Mouse (Mus musculus): ENCODE results near the gene Havcr2. TPM values are rescaled to one million over a fixed set of nuclear protein-coding genes. Genes with fewer than 3 reads are reported as not detected.
"Not testable (repeated sequence)": the region's sequence is repeated elsewhere in the genome, so short reads cannot be mapped to it uniquely, and the experiment has no call there.

Gene Havcr2
- polyA plus RNA-seq, 1 experiment from 2014 or later = 0.20 TPM

GRCm38 (mm10) chr11:46479311-46479710, 24.6 kb downstream of the Havcr2 start:
- Histone ChIP-seq H3K9me3 (no peaks in the 10 kb centered on the region), H3K4me1 (replicated peaks) (no peaks in the 10 kb centered on the region), H3K27me3 (ENCODE audit: insufficient read depth, poor library complexity, severe bottlenecking) (no peaks in the 10 kb centered on the region), H3K4me3 (no peak overlapping the region), H3K27ac (no peak overlapping the region), H3K36me3 (no peaks in the 10 kb centered on the region)
- WGBS = 90% methylated on average over 9 of the region's 9 CpGs
- DNase-seq (ENCODE audit: low spot score) = no peak

GRCm38 (mm10) chr11:46480517-46480916, 25.8 kb downstream of the Havcr2 start:
- H3K9me3 ChIP-seq = no peaks in the 10 kb centered on the region
- no peak overlapping the region for H3K27ac ChIP-seq
- WGBS = 81% methylated on average over 7 of the region's 7 CpGs
- no peaks in the 10 kb centered on the region for H3K27me3 ChIP-seq (ENCODE audit: insufficient read depth, poor library complexity, severe bottlenecking)
- no peak for DNase-seq (ENCODE audit: low spot score)
- H3K4me1 ChIP-seq (replicated peaks) = no peaks in the 10 kb centered on the region
- H3K4me3 ChIP-seq = no peak overlapping the region
- H3K36me3 ChIP-seq = no peaks in the 10 kb centered on the region

- Histone ChIP-seq H3K27ac (no peak overlapping the region), H3K4me1 (replicated peaks) (peaks cover 5% of the 10 kb centered on the region; the same call in 1 of the 2 replicates), H3K27me3 (ENCODE audit: insufficient read depth, poor library complexity, severe bottlenecking) (no peaks in the 10 kb centered on the region), H3K4me3 (no peak overlapping the region), H3K9me3 (no peaks in the 10 kb centered on the region), H3K36me3 (no peaks in the 10 kb centered on the region)
- WGBS = 11% methylated on average over 1 of the region's 1 CpGs
- DNase-seq (ENCODE audit: low spot score) = no peak
Observed at GRCm38 (mm10) chr11:46488231-46488630, 33.5 kb downstream of the Havcr2 start.

GRCm38 (mm10) chr11:46488650-46489049, 33.9 kb downstream of the Havcr2 start:
- peaks cover 5% of the 10 kb centered on the region; the same call in 1 of the 2 replicates for H3K4me1 ChIP-seq (replicated peaks)
- H3K4me3 ChIP-seq = no peak overlapping the region
- no peaks in the 10 kb centered on the region for H3K9me3 ChIP-seq
- no peaks in the 10 kb centered on the region for H3K27me3 ChIP-seq (ENCODE audit: insufficient read depth, poor library complexity, severe bottlenecking)
- no peak for DNase-seq (ENCODE audit: low spot score)
- H3K36me3 ChIP-seq = no peaks in the 10 kb centered on the region
- 91% methylated on average over 2 of the region's 2 CpGs for whole genome bisulfite sequencing
- H3K27ac ChIP-seq = no peak overlapping the region

- WGBS = 82% methylated on average over 3 of the region's 3 CpGs
- Histone ChIP-seq H3K9me3 (no peaks in the 10 kb centered on the region), H3K4me1 (replicated peaks) (no peaks in the 10 kb centered on the region), H3K27ac (no peak overlapping the region), H3K4me3 (no peak overlapping the region), H3K36me3 (no peaks in the 10 kb centered on the region), H3K27me3 (ENCODE audit: insufficient read depth, poor library complexity, severe bottlenecking) (no peaks in the 10 kb centered on the region)
- no peak for DNase-seq (ENCODE audit: low spot score)
Observed at GRCm38 (mm10) chr11:46507146-46507545, 52.4 kb downstream of the Havcr2 start.

GRCm38 (mm10) chr11:46509900-46510299, 55.2 kb downstream of the Havcr2 start:
- WGBS = 97% methylated on average over 5 of the region's 5 CpGs
- DNase-seq (ENCODE audit: low spot score) = no peak
- Histone ChIP-seq H3K4me3 (no peak overlapping the region), H3K9me3 (no peaks in the 10 kb centered on the region), H3K36me3 (no peaks in the 10 kb centered on the region), H3K27ac (no peak overlapping the region), H3K27me3 (ENCODE audit: insufficient read depth, poor library complexity, severe bottlenecking) (no peaks in the 10 kb centered on the region), H3K4me1 (replicated peaks) (no peaks in the 10 kb centered on the region)

GRCm38 (mm10) chr11:46521341-46521740, 66.6 kb downstream of the Havcr2 start:
- H3K4me3 ChIP-seq; H3K4me1 ChIP-seq (replicated peaks); DNase-seq (ENCODE audit: low spot score); H3K27me3 ChIP-seq (ENCODE audit: insufficient read depth, poor library complexity, severe bottlenecking); H3K27ac ChIP-seq; H3K9me3 ChIP-seq; H3K36me3 ChIP-seq: not testable (repeated sequence)
- 91% methylated on average over 5 of the region's 5 CpGs for WGBS

- Histone ChIP-seq H3K27me3 (ENCODE audit: insufficient read depth, poor library complexity, severe bottlenecking) (no peaks in the 10 kb centered on the region), H3K4me3 (no peak overlapping the region), H3K27ac (no peak overlapping the region), H3K36me3 (no peaks in the 10 kb centered on the region), H3K4me1 (replicated peaks) (no peaks in the 10 kb centered on the region), H3K9me3 (no peaks in the 10 kb centered on the region)
- no peak for DNase-seq (ENCODE audit: low spot score)
- 74% methylated on average over 3 of the region's 3 CpGs for WGBS
Observed at GRCm38 (mm10) chr11:46522719-46523118, 68.0 kb downstream of the Havcr2 start.

GRCm38 (mm10) chr11:46523912-46524311, 69.2 kb downstream of the Havcr2 start, which contains the start of gene Gm12169:
Gene Gm12169 (plus strand): TSS chr11:46524212.
- 87% methylated on average over 2 of the region's 2 CpGs for WGBS
- H3K27me3 ChIP-seq (ENCODE audit: insufficient read depth, poor library complexity, severe bottlenecking) = no peaks in the 10 kb centered on the region
- H3K36me3 ChIP-seq = no peaks in the 10 kb centered on the region
- no peak for DNase-seq (ENCODE audit: low spot score)
- no peak within 1 kb of the TSS for H3K4me3 ChIP-seq
- H3K9me3 ChIP-seq = no peaks in the 10 kb centered on the region
- H3K27ac ChIP-seq = no peak within 1 kb of the TSS
- no peaks in the 10 kb centered on the region for H3K4me1 ChIP-seq (replicated peaks)

- WGBS = 83% methylated on average over 4 of the region's 4 CpGs
- H3K4me1 ChIP-seq (replicated peaks) = no peaks in the 10 kb centered on the region; the same call in 1 of the 2 replicates
- no peaks in the 10 kb centered on the region for H3K36me3 ChIP-seq
- no peak overlapping the region for H3K27ac ChIP-seq
- H3K9me3 ChIP-seq = no peaks in the 10 kb centered on the region
- DNase-seq (ENCODE audit: low spot score) = no peak
- H3K4me3 ChIP-seq = no peak overlapping the region
- H3K27me3 ChIP-seq (ENCODE audit: insufficient read depth, poor library complexity, severe bottlenecking) = no peaks in the 10 kb centered on the region
Observed at GRCm38 (mm10) chr11:46530149-46530548, 75.4 kb downstream of the Havcr2 start.

Other genes with a start within 250 kb of the Havcr2 start
- 0.40 and 0.80 TPM in 2 replicates for gene Fndc9, start 219.4 kb upstream of the Havcr2 start, polyA plus RNA-seq (2016; fragmentation: Nextera tagmentation; extraction: Ambion mirVana)
- gene Cyfip2, start 142.1 kb upstream of the Havcr2 start, polyA plus RNA-seq (2016; fragmentation: Nextera tagmentation; extraction: Ambion mirVana) = 31.2 and 46.1 TPM in 2 replicates
- gene Itk, start 65.4 kb upstream of the Havcr2 start, polyA plus RNA-seq (2016; fragmentation: Nextera tagmentation; extraction: Ambion mirVana) = not detected in 2 replicates
- not detected in 2 replicates for gene Fam71b, start 58.4 kb upstream of the Havcr2 start, polyA plus RNA-seq (2016; fragmentation: Nextera tagmentation; extraction: Ambion mirVana)
- 92.6 and 97.7 TPM in 2 replicates for gene Med7, start 18.0 kb upstream of the Havcr2 start, polyA plus RNA-seq (2016; fragmentation: Nextera tagmentation; extraction: Ambion mirVana)
- not detected in 2 replicates for gene Gm12169, start 69.3 kb downstream of the Havcr2 start, polyA plus RNA-seq (2016; fragmentation: Nextera tagmentation; extraction: Ambion mirVana)
- not detected in 2 replicates for gene BC053393, start 116.6 kb downstream of the Havcr2 start, polyA plus RNA-seq (2016; fragmentation: Nextera tagmentation; extraction: Ambion mirVana)
- gene Dppa1, start 174.3 kb downstream of the Havcr2 start, polyA plus RNA-seq (2016; fragmentation: Nextera tagmentation; extraction: Ambion mirVana) = not detected in 2 replicates

Measured in hindbrain, embryonic 10.5 days (tissue).